Mouse (Mus musculus) forebrain, embryonic 15.5 days (tissue): ENCODE data around the gene Hist1h4f. TPM values are rescaled to one million over a fixed set of nuclear protein-coding genes. Genes with fewer than 3 reads are reported as not detected.
"Not testable (repeated sequence)": the region's sequence is repeated elsewhere in the genome, so short reads cannot be mapped to it uniquely, and the experiment has no call there.

ENCODE experiments used
- ATAC-seq: fragments of 200-750 bp; cut with Nextera tagmentation; replicated peaks from 2 replicates; pipeline ENCODE4 v1.8.0; 2017; ENCODE audit warnings: mild to moderate bottlenecking, moderate TSS enrichment, moderate library complexity
- H3K27ac ChIP-seq: fragments of 300-500 bp; sonication (generic); replicated peaks from 2 replicates; pipeline ENCODE4 v1.5.1; 2015; ENCODE audit warnings: mild to moderate bottlenecking, inconsistent platforms
- H3K27me3 ChIP-seq: fragments of 300-500 bp; sonication (generic); 2 replicates; pipeline ENCODE4 v1.6.1; 2015; ENCODE audit warnings: inconsistent platforms
- H3K36me3 ChIP-seq: fragments of 300-500 bp; sonication (generic); 2 replicates; pipeline ENCODE4 v1.6.1; 2015; ENCODE audit warnings: mild to moderate bottlenecking, inconsistent platforms
- H3K4me1 ChIP-seq: fragments of 300-500 bp; sonication (generic); 2 replicates; pipeline ENCODE4 v1.6.1; 2015; ENCODE audit warnings: inconsistent platforms
- H3K4me2 ChIP-seq: fragments of 300-500 bp; sonication (generic); replicated peaks from 2 replicates; pipeline ENCODE4 v1.6.1; 2015; ENCODE audit warnings: mild to moderate bottlenecking, inconsistent platforms
- H3K4me3 ChIP-seq: fragments of 300-500 bp; sonication (generic); 2 replicates; pipeline ENCODE4 v1.5.1; 2015; ENCODE audit warnings: mild to moderate bottlenecking, inconsistent platforms
- H3K9ac ChIP-seq: fragments of 300-500 bp; sonication (generic); replicated peaks from 2 replicates; pipeline ENCODE4 v1.6.1; 2015; ENCODE audit warnings: mild to moderate bottlenecking, inconsistent platforms
- H3K9me3 ChIP-seq: fragments of 300-500 bp; sonication (generic); 2 replicates; pipeline ENCODE4 v1.6.1; 2016; ENCODE audit warnings: inconsistent platforms
- WGBS: fragments of 180-500 bp; shearing (Covaris S2); methylation state at CpG from one replicate; pipeline ENCODE4 v1.1.7; 2015; ENCODE audit warnings: mixed read lengths; 5-methylcytosine and 5-hydroxymethylcytosine counted together
- polyA plus RNA-seq: library from polyadenylated mRNA; unstranded; fragments of >200 nt; fragmentation: Nextera tagmentation; extraction: Ambion mirVana; gene quantifications from 2 replicates; pipeline ENCODE4 v1.2.1, GENCODE M21; 2015

The Hist1h4f gene
- polyA plus RNA-seq, 1 experiment from 2014 or later, result 0.70 TPM

GRCm38 (mm10) chr13:23561883-23562659 lies 10.6 kb upstream of the Hist1h4f start, which contains the start of gene Hist1h3e:
Hist1h3e (minus strand) TSS chr13:23562369.
- not testable (repeated sequence) for H3K4me1 ChIP-seq, H3K9me3 ChIP-seq, H3K36me3 ChIP-seq, H3K27me3 ChIP-seq
- under 1% methylated on average over 37 of the region's 67 CpGs for WGBS
- peak within 1 kb of the TSS; percentile 65 for H3K4me2 ChIP-seq
- peak within 1 kb of the TSS; percentile 50 for H3K4me3 ChIP-seq
- peak within 1 kb of the TSS; percentile 72 for H3K9ac ChIP-seq
- peak; percentile 95 for ATAC-seq
- peak within 1 kb of the TSS; percentile 97 for H3K27ac ChIP-seq

DNA sequence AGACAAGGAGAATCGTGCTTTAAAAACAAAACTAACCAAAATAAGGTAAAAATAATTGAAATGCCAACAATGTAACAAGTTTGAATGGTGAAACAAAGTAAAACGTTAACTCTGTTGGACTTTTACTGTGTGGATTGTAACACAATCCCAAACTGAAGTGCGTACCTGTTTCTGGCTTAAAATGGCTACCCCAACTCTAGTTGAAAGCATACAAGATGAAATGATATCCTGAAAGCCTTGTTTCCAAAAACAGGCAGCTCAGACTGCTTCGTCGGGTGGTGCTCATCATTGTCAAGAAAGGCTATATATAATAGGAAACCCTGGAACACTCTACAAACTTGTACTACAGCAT lies 10.1 kb upstream of the Hist1h4f start:
- peak overlapping the region; percentile 41 for H3K4me2 ChIP-seq
- peak overlapping the region; percentile 72 for H3K9ac ChIP-seq
- peak overlapping the region; percentile 97 for H3K27ac ChIP-seq
- H3K4me1 ChIP-seq, result peaks cover 14% of the 10 kb centered on the region
- not testable (repeated sequence) for H3K9me3 ChIP-seq, H3K27me3 ChIP-seq, ATAC-seq, H3K36me3 ChIP-seq
- peak overlapping the region; percentile 50 for H3K4me3 ChIP-seq
- WGBS, result 0% methylated on average over 2 of the region's 5 CpGs

DNA sequence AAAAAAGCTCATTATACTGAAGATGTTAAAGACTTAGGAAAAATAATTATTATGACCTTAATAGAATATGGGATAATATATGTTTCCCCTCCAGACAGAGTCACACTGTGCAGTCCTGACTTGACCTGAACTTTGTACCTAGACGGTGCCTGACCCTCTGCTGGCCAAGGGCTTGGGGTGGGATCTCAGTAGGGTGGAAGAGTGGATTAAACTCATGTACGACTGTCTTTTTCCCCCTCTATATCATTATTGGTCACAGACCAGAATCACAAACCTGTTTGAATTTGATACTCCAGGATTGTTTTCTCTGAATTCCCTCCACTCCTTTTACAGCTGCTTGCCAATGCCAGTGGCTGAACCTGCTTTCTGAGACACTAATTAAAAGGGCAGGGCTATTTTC lies 9.3 kb upstream of the Hist1h4f start:
- Histone ChIP-seq H3K4me1 (peaks cover 17% of the 10 kb centered on the region), H3K4me2 (peak overlapping the region; percentile 15; the same call in 1 of the 2 replicates)
- WGBS, result 10% methylated on average over 2 of the region's 2 CpGs
- H3K36me3 ChIP-seq, H3K9me3 ChIP-seq, H3K27ac ChIP-seq, H3K27me3 ChIP-seq, H3K9ac ChIP-seq, ATAC-seq, H3K4me3 ChIP-seq: not testable (repeated sequence)

DNA sequence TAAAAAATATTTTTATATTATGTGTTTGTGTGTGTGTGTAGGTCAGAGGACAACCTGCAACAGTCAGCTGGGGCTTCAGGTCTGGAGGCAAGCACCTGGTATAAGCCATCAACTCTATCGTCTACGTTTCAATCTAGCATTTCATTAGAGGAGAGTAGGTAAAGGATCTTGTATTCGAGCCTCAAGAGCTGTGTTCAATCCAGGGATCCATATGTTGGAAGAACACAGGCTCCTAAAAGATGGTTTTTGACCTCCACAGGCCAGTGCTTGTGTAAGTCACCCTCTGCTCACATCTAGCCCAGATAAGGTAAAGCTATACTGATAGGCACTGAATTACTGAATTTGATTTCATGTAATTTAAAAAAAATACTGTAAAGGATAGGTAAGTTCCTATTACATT lies 5.5 kb upstream of the Hist1h4f start:
- H3K4me2 ChIP-seq, result no peak overlapping the region
- peak overlapping the region; percentile 97; the same call in 1 of the 2 replicates for H3K27ac ChIP-seq

DNA sequence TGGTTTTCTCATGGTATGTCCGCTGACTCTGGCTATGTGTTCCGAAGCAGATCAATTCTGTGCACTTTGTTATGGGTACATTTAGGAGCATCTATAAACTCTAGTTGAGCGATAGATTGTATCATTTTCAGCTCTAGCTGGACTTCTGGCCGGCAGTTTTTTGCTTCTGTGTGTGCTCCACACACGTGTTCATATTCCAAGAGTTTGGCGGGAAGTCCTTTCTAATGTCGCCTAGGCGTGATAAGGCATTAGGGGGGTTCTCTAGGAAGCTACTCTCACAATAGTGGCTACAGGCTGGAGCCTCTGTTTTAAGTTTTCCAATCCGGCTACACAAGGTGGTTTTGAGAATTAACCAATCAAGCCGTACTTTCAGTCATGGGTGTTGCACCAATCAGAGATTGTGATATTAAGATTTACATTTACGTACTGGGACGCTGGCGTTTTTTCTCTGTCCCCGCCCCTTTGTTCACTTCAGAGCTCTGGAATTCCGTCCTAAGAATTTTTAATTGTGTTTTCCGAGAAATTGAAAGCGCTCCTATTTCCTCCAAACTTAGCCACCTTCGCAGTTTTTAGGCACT lies 4.5 kb upstream of the Hist1h4f start:
- Histone ChIP-seq H3K9ac (peak overlapping the region; percentile 78), H3K27me3 (no peaks in the 10 kb centered on the region), H3K4me2 (peak overlapping the region; percentile 99), H3K4me1 (peaks cover 35% of the 10 kb centered on the region), H3K36me3 (no peaks in the 10 kb centered on the region), H3K9me3 (no peaks in the 10 kb centered on the region), H3K4me3 (peak overlapping the region; percentile 57), H3K27ac (peak overlapping the region; percentile 97)
- WGBS, result under 1% methylated on average over 18 of the region's 18 CpGs
- peak; percentile 84 for ATAC-seq

More for the DNA sequence above, 5.5 kb upstream of the Hist1h4f start:
- Histone ChIP-seq H3K27me3 (no peaks in the 10 kb centered on the region), H3K4me1 (peaks cover 28% of the 10 kb centered on the region), H3K9ac (no peak overlapping the region), H3K4me3 (no peak overlapping the region), H3K36me3 (no peaks in the 10 kb centered on the region), H3K9me3 (no peaks in the 10 kb centered on the region)
- WGBS, result 68% methylated on average over 3 of the region's 3 CpGs
- no peak for ATAC-seq

DNA sequence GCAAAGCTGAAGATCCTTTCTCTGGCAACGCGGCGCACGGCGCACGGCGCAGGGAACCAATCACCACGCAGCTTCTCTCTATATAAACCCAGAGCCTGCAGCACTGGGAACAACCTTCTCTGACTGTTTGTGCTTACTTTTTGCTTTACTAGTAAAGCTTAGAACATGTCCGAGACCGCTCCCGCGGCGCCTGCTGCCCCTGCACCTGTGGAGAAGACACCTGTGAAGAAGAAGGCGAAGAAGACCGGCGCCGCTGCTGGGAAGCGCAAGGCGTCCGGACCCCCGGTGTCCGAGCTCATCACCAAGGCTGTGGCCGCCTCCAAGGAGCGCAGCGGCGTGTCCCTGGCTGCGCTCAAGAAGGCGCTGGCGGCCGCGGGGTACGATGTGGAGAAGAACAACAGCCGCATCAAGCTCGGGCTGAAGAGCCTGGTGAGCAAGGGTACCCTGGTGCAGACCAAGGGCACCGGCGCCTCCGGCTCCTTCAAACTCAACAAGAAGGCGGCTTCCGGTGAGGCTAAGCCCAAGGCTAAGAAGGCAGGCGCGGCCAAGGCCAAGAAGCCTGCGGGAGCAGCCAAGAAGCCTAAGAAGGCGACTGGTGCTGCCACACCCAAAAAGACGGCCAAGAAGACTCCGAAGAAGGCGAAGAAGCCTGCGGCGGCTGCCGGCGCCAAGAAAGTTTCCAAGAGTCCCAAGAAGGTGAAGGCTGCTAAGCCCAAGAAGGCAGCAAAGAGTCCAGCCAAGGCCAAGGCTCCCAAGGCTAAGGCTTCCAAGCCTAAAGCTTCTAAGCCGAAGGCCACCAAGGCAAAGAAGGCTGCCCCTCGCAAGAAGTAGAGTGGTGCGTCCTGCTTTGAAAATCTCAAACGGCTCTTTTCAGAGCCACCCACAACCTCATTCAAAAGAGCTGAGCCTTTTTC lies 3.7 kb upstream of the Hist1h4f start:
- H3K4me1 ChIP-seq, result peaks cover 37% of the 10 kb centered on the region
- H3K4me2 ChIP-seq, result peak overlapping the region; percentile 99
- under 1% methylated on average over 54 of the region's 54 CpGs for WGBS
- H3K27me3 ChIP-seq, result no peaks in the 10 kb centered on the region
- peak overlapping the region; percentile 97 for H3K27ac ChIP-seq
- peak; percentile 87 for ATAC-seq
- no peaks in the 10 kb centered on the region for H3K36me3 ChIP-seq
- peak overlapping the region; percentile 57 for H3K4me3 ChIP-seq
- H3K9ac ChIP-seq, result peak overlapping the region; percentile 78
- H3K9me3 ChIP-seq, result no peaks in the 10 kb centered on the region

DNA sequence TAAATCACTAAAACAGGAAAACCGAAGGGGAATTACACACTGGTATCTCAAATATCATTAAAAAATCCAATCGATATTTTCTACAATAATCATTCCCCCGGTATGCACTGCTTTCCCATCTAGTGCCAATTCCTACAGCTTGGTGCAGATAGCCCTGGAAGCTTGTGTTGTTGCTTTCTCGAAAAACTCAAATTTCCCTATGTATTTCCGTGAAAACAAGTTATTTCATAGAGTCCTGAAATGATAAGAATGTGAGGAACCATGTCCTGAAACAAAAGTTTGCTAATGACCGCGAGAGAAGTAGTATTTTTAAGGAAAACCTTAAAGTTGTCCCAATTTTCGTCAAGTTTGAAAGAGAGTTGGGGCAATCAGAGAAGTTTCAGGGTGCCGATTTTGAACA lies 2.9 kb upstream of the Hist1h4f start:
- Histone ChIP-seq H3K9ac (peak overlapping the region; percentile 78), H3K27me3 (no peaks in the 10 kb centered on the region), H3K27ac (peak overlapping the region; percentile 97), H3K4me1 (peaks cover 37% of the 10 kb centered on the region), H3K9me3 (no peaks in the 10 kb centered on the region), H3K4me3 (peak overlapping the region; percentile 57), H3K36me3 (no peaks in the 10 kb centered on the region), H3K4me2 (peak overlapping the region; percentile 99)
- 22% methylated on average over 9 of the region's 9 CpGs for WGBS
- ATAC-seq, result no peak

GRCm38 (mm10) chr13:23552962-23553361 lies 1.5 kb upstream of the Hist1h4f start, which contains the start of gene Hist1h1d:
Hist1h1d (plus strand) TSS chr13:23553262.
- peak within 1 kb of the TSS; percentile 99 for H3K4me2 ChIP-seq
- H3K27me3 ChIP-seq, result no peaks in the 10 kb centered on the region
- peak within 1 kb of the TSS; percentile 97 for H3K27ac ChIP-seq
- H3K4me1 ChIP-seq, result peaks cover 37% of the 10 kb centered on the region
- no peaks in the 10 kb centered on the region for H3K9me3 ChIP-seq
- H3K36me3 ChIP-seq, result no peaks in the 10 kb centered on the region
- H3K4me3 ChIP-seq, result 0 out of 2 replicates have a peak within 1 kb of the TSS, but pooled peaks have one; percentile 57
- ATAC-seq, result no peak
- peak within 1 kb of the TSS; percentile 78; the same call in 1 of the 2 replicates for H3K9ac ChIP-seq

DNA sequence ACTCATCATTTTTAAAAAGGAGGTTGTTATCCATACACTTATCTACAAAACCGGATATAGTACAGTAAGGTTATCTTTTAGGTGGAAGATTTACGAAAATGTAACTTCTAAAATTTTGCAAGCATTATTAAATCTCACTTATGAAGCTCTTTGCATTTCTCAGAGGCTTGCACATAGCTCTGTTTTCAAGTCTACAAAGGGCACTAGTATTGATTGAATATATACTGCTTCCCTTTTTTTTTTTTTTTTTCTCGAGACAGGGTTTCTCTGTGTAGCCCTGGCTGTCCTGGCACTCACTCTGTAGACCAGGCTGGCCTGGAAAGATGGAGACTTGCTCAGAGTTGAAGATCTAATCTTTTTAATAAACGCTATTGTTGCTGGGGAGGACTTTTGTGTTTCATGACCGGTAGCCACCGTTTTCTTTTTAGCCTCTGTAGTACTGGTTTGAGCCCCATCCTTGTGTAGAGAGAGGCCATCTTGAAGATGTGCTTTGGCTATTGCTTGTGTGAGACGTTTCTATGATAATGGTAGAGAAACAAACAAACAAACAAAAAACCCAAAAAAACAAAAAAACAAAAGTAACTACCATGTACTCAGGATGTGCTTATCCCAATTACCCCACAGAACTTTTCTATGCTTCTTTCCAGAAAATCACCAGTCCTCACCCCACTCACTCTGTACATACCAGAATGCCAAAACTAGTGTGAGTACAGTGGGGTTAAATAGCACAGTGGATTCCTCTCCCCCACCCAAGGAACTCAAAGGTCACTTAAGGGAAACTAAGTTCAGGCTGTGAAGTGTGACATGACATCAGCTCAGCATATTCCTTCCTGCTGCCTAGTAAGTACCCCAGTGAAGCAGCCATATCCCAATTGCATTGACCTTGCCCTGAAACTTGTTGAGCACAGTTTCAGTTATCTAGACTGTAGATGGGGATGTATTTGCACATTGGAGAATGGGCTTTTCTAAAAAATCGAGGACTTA lies 775 bp upstream of the Hist1h4f start:
- 42% methylated on average over 8 of the region's 8 CpGs for WGBS
- H3K9ac ChIP-seq, result peak overlapping the region; percentile 58; the same call in 1 of the 2 replicates

DNA sequence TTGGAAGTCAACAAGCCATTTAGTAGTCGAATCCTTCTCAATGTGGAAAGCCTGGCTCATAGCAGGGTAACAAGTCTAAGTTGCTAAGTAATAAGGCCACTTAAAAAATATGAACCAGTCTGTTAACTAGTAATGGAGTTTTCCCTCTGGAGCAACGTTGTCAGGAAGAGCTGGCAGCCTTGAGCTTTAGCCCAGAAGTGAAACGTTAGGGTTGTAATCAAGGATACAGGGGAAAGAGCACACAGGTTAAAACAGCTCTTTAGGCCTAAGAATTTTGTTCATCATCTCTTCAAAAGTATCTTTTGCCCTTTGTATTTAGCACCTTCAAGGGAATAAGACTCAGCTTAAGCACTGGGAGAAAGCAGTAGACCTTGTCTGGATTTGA lies 695 bp downstream of the Hist1h4f start:
- H3K4me2 ChIP-seq, result peak overlapping the region; percentile 63
- peak overlapping the region; percentile 93 for H3K27ac ChIP-seq
- peaks cover 30% of the 10 kb centered on the region for H3K4me1 ChIP-seq
- peak overlapping the region; percentile 58 for H3K9ac ChIP-seq
- no peaks in the 10 kb centered on the region for H3K9me3 ChIP-seq
- no peak for ATAC-seq
- H3K27me3 ChIP-seq, result no peaks in the 10 kb centered on the region
- H3K4me3 ChIP-seq, result peak overlapping the region; percentile 51
- H3K36me3 ChIP-seq, result no peaks in the 10 kb centered on the region
- 7% methylated on average over 3 of the region's 3 CpGs for WGBS

More for the DNA sequence above, 775 bp upstream of the Hist1h4f start:
- Histone ChIP-seq H3K4me3 (peak overlapping the region; percentile 51), H3K4me2 (peak overlapping the region; percentile 63), H3K27me3 (no peaks in the 10 kb centered on the region), H3K27ac (peak overlapping the region; percentile 93), H3K4me1 (peaks cover 37% of the 10 kb centered on the region), H3K9me3 (no peaks in the 10 kb centered on the region), H3K36me3 (no peaks in the 10 kb centered on the region)
- ATAC-seq, result no peak

DNA sequence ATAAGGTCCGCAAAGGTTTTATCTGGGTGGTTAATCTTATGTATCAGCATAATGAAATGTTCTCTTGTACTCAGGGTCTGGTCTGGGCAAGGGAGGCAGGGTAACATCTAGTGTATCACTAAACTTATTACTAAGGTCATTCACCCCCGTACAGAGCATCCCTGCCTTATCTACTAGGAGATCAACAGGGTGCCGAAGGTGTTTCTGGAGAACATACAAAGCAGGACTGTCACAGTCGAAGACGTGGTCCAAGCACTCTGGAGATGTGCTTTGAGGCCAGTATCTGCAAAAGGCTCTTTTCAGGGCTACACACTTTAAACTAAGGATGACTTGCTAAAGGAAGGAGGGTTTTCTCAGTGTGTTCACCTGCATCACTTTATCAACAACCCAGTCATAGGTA lies 4.8 kb downstream of the Hist1h4f start:
- Histone ChIP-seq H3K9ac (no peak overlapping the region), H3K36me3 (no peaks in the 10 kb centered on the region), H3K4me3 (no peak overlapping the region), H3K27me3 (no peaks in the 10 kb centered on the region), H3K27ac (no peak overlapping the region), H3K4me1 (peaks cover 18% of the 10 kb centered on the region), H3K4me2 (no peak overlapping the region), H3K9me3 (no peaks in the 10 kb centered on the region)
- no peak for ATAC-seq
- WGBS, result 78% methylated on average over 5 of the region's 5 CpGs
